Mouse (Mus musculus): ENCODE results near the gene Nfic. TPM values are rescaled to one million over a fixed set of nuclear protein-coding genes. Genes with fewer than 3 reads are reported as not detected.

Nfic gene
- polyA plus RNA-seq, 1 experiment from 2014 or later: 16.3 TPM

GRCm38 (mm10) chr10:81363436-81364346 is 91.7 kb downstream of the Nfic start:
- H3K9me3 ChIP-seq: no peaks in the 10 kb centered on the region
- peak overlapping the region; percentile 44 for H3K9ac ChIP-seq
- no peak overlapping the region for H3K27ac ChIP-seq
- peak overlapping the region; percentile 35 for H3K4me3 ChIP-seq (replicated peaks)
- H3K4me2 ChIP-seq: peak overlapping the region; percentile 64
- 10% methylated on average over 54 of the region's 54 CpGs for WGBS
- peaks cover 40% of the 10 kb centered on the region for H3K27me3 ChIP-seq
- peak; percentile 13; the same call in 1 of the 2 replicates for ATAC-seq (ENCODE audit: low FRiP score)
- H3K36me3 ChIP-seq (replicated peaks): peaks cover 26% of the 10 kb centered on the region
- H3K4me1 ChIP-seq: peaks cover 69% of the 10 kb centered on the region

GRCm38 (mm10) chr10:81362336-81362949 is 93.0 kb downstream of the Nfic start:
- H3K4me1 ChIP-seq: peaks cover 80% of the 10 kb centered on the region
- no peak overlapping the region for H3K4me2 ChIP-seq
- no peak overlapping the region for H3K9ac ChIP-seq
- ATAC-seq (ENCODE audit: low FRiP score): no peak
- WGBS: 73% methylated on average over 12 of the region's 12 CpGs
- no peaks in the 10 kb centered on the region for H3K9me3 ChIP-seq
- H3K27me3 ChIP-seq: peaks cover 45% of the 10 kb centered on the region
- no peak overlapping the region for H3K4me3 ChIP-seq (replicated peaks)
- H3K27ac ChIP-seq: no peak overlapping the region
- H3K36me3 ChIP-seq (replicated peaks): peaks cover 14% of the 10 kb centered on the region

- Histone ChIP-seq H3K9ac (no peak overlapping the region), H3K4me1 (peaks cover 67% of the 10 kb centered on the region), H3K27me3 (peaks cover 54% of the 10 kb centered on the region), H3K9me3 (no peaks in the 10 kb centered on the region), H3K27ac (no peak overlapping the region), H3K4me3 (replicated peaks) (no peak overlapping the region), H3K4me2 (no peak overlapping the region), H3K36me3 (replicated peaks) (no peaks in the 10 kb centered on the region)
- no peak for ATAC-seq (ENCODE audit: low FRiP score)
- WGBS: 72% methylated on average over 8 of the region's 8 CpGs
Observed at GRCm38 (mm10) chr10:81360721-81361120, 94.7 kb downstream of the Nfic start.

GRCm38 (mm10) chr10:81358841-81359240 is 96.6 kb downstream of the Nfic start:
- Histone ChIP-seq H3K9ac (0 out of 2 replicates have a peak overlapping the region, but pooled peaks have one; percentile 78), H3K4me3 (replicated peaks) (no peak overlapping the region; the same call in 1 of the 2 replicates), H3K27ac (no peak overlapping the region; the same call in 1 of the 2 replicates), H3K4me2 (peak overlapping the region; percentile 98; the same call in 1 of the 2 replicates), H3K4me1 (peaks cover 48% of the 10 kb centered on the region), H3K36me3 (replicated peaks) (no peaks in the 10 kb centered on the region), H3K9me3 (no peaks in the 10 kb centered on the region), H3K27me3 (peaks cover 44% of the 10 kb centered on the region)
- WGBS: 67% methylated on average over 1 of the region's 1 CpGs
- no peak for ATAC-seq (ENCODE audit: low FRiP score)

- H3K4me3 ChIP-seq (replicated peaks): peak overlapping the region; percentile 75
- peaks cover 38% of the 10 kb centered on the region for H3K27me3 ChIP-seq
- peak overlapping the region; percentile 78 for H3K9ac ChIP-seq
- H3K4me2 ChIP-seq: peak overlapping the region; percentile 98
- no peaks in the 10 kb centered on the region for H3K9me3 ChIP-seq
- WGBS: 44% methylated on average over 4 of the region's 4 CpGs
- no peak overlapping the region for H3K27ac ChIP-seq
- no peak for ATAC-seq (ENCODE audit: low FRiP score)
- peaks cover 42% of the 10 kb centered on the region for H3K4me1 ChIP-seq
- H3K36me3 ChIP-seq (replicated peaks): no peaks in the 10 kb centered on the region
Observed at GRCm38 (mm10) chr10:81358209-81358608, 97.2 kb downstream of the Nfic start.

GRCm38 (mm10) chr10:81356991-81357844 is 98.2 kb downstream of the Nfic start, which contains the start of gene Mfsd12:
TSS of gene Mfsd12 (plus strand) at chr10:81357491.
- Histone ChIP-seq H3K4me3 (replicated peaks) (peak within 1 kb of the TSS; percentile 75), H3K9me3 (no peaks in the 10 kb centered on the region), H3K27ac (no peak within 1 kb of the TSS), H3K27me3 (peaks cover 30% of the 10 kb centered on the region), H3K9ac (peak within 1 kb of the TSS; percentile 78), H3K4me1 (peaks cover 33% of the 10 kb centered on the region), H3K36me3 (replicated peaks) (no peaks in the 10 kb centered on the region), H3K4me2 (peak within 1 kb of the TSS; percentile 98)
- peak; percentile 94 for ATAC-seq (ENCODE audit: low FRiP score)
- WGBS: 2% methylated on average over 78 of the region's 79 CpGs

GRCm38 (mm10) chr10:81356352-81356990 is 99.0 kb downstream of the Nfic start:
- H3K4me1 ChIP-seq: peaks cover 32% of the 10 kb centered on the region
- no peaks in the 10 kb centered on the region for H3K9me3 ChIP-seq
- peak overlapping the region; percentile 98 for H3K4me2 ChIP-seq
- H3K36me3 ChIP-seq (replicated peaks): no peaks in the 10 kb centered on the region
- WGBS: 56% methylated on average over 12 of the region's 12 CpGs
- no peak overlapping the region for H3K4me3 ChIP-seq (replicated peaks)
- H3K27me3 ChIP-seq: peaks cover 34% of the 10 kb centered on the region
- ATAC-seq (ENCODE audit: low FRiP score): no peak
- no peak overlapping the region for H3K27ac ChIP-seq
- H3K9ac ChIP-seq: 0 out of 2 replicates have a peak overlapping the region, but pooled peaks have one; percentile 36

- H3K4me3 ChIP-seq (replicated peaks): no peak overlapping the region
- H3K36me3 ChIP-seq (replicated peaks): no peaks in the 10 kb centered on the region
- ATAC-seq (ENCODE audit: low FRiP score): no peak
- no peak overlapping the region for H3K4me2 ChIP-seq
- H3K27me3 ChIP-seq: peaks cover 34% of the 10 kb centered on the region
- no peaks in the 10 kb centered on the region for H3K9me3 ChIP-seq
- H3K4me1 ChIP-seq: peaks cover 32% of the 10 kb centered on the region
- 83% methylated on average over 4 of the region's 4 CpGs for WGBS
- no peak overlapping the region for H3K27ac ChIP-seq
- 0 out of 2 replicates have a peak overlapping the region, but pooled peaks have one; percentile 36 for H3K9ac ChIP-seq
Observed at GRCm38 (mm10) chr10:81355533-81355932, 99.9 kb downstream of the Nfic start.

- H3K9ac ChIP-seq: no peak overlapping the region
Observed at GRCm38 (mm10) chr10:81354738-81355477, 100.5 kb downstream of the Nfic start.

GRCm38 (mm10) chr10:81351678-81352291 is 103.7 kb downstream of the Nfic start:
- ATAC-seq (ENCODE audit: low FRiP score): no peak
- Histone ChIP-seq H3K4me3 (replicated peaks) (no peak overlapping the region), H3K9me3 (no peaks in the 10 kb centered on the region), H3K27ac (no peak overlapping the region), H3K27me3 (peaks cover 43% of the 10 kb centered on the region), H3K4me1 (peaks cover 29% of the 10 kb centered on the region), H3K4me2 (no peak overlapping the region), H3K9ac (peak overlapping the region; percentile 12; the same call in 1 of the 2 replicates), H3K36me3 (replicated peaks) (peaks cover 15% of the 10 kb centered on the region)
- WGBS: 25% methylated on average over 9 of the region's 9 CpGs

More at GRCm38 (mm10) chr10:81354738-81355477, 100.5 kb downstream of the Nfic start:
- H3K36me3 ChIP-seq (replicated peaks): no peaks in the 10 kb centered on the region
- H3K4me3 ChIP-seq (replicated peaks): no peak overlapping the region
- peaks cover 34% of the 10 kb centered on the region for H3K27me3 ChIP-seq
- 71% methylated on average over 9 of the region's 9 CpGs for WGBS
- no peak for ATAC-seq (ENCODE audit: low FRiP score)
- no peaks in the 10 kb centered on the region for H3K9me3 ChIP-seq
- H3K4me1 ChIP-seq: peaks cover 31% of the 10 kb centered on the region
- H3K27ac ChIP-seq: no peak overlapping the region
- no peak overlapping the region for H3K4me2 ChIP-seq
